Mouse (Mus musculus): Measurements from ENCODE around the gene Hsf2bp. TPM values are rescaled to one million over a fixed set of nuclear protein-coding genes. Genes with fewer than 3 reads are reported as not detected.

The Hsf2bp gene
- polyA plus RNA-seq (2012; fragmentation: generic; extraction: Trizol) = 1 to 10 TPM in 1 of 2 experiments, under 1 TPM in 1; 0.18 to 1.3 TPM

GRCm38 (mm10) chr17:32035609-32036508 is at the start of gene Hsf2bp, which contains the start of gene Rrp1b:
Hsf2bp (minus strand) TSS chr17:32036349.
Rrp1b (plus strand) TSS chr17:32036100.

Other genes with a start within 250 kb of the Hsf2bp start
- gene Sik1, start 180.5 kb downstream of the Hsf2bp start, polyA plus RNA-seq (2012; fragmentation: generic; extraction: Trizol) = 10 to 100 TPM in 1 of 2 experiments, 1 to 10 TPM in 1; 1.9 to 24.5 TPM
- 10 to 100 TPM in 1 of 2 experiments, 1 to 10 TPM in 1; 9.6 to 17.7 TPM for gene Rrp1b, start 249 bp downstream of the Hsf2bp start, polyA plus RNA-seq (2012; fragmentation: generic; extraction: Trizol)
- gene Notch3, start 130.5 kb upstream of the Hsf2bp start, polyA plus RNA-seq (2012; fragmentation: generic; extraction: Trizol) = 10 to 100 TPM in 1 of 2 experiments, under 1 TPM in 1; 0.26 to 20.7 TPM
- gene Ephx3, start 153.2 kb upstream of the Hsf2bp start, polyA plus RNA-seq (2012; fragmentation: generic; extraction: Trizol) = under 1 TPM; 0.02 to 0.14 TPM
- 10 to 100 TPM; 35.0 to 86.0 TPM for gene Brd4, start 248.4 kb upstream of the Hsf2bp start, polyA plus RNA-seq (2012; fragmentation: generic; extraction: Trizol)

Data from C3H10T1/2 (cell line).